Mouse (Mus musculus) heart, embryonic 11.5 days (tissue): ENCODE measurements around the gene Adcy5. TPM values are rescaled to one million over a fixed set of nuclear protein-coding genes. Genes with fewer than 3 reads are reported as not detected.

Experiments
- ATAC-seq: fragments of 200-750 bp; cut with Nextera tagmentation; replicated peaks from 2 replicates; pipeline ENCODE4 v1.8.0; 2017; ENCODE audit warnings: moderate library complexity; ENCODE audit not compliant: insufficient number of reproducible peaks, low FRiP score, low TSS enrichment
- H3K27ac ChIP-seq: fragments of 300-500 bp; sonication (generic); 2 replicates; pipeline ENCODE4 v1.5.1; 2014; ENCODE audit warnings: mild to moderate bottlenecking, low read depth, low read length
- H3K27me3 ChIP-seq: fragments of 300-500 bp; sonication (generic); 2 replicates; pipeline ENCODE4 v1.6.1; 2014; ENCODE audit warnings: mild to moderate bottlenecking, low read length, mixed read lengths; ENCODE audit not compliant: control insufficient read depth, insufficient read depth
- H3K36me3 ChIP-seq: fragments of 300-500 bp; sonication (generic); 2 replicates; pipeline ENCODE4 v1.6.1; 2014; ENCODE audit warnings: mild to moderate bottlenecking, low read length, moderate library complexity, mixed read lengths; ENCODE audit not compliant: control insufficient read depth, insufficient read depth
- H3K4me1 ChIP-seq: fragments of 300-500 bp; sonication (generic); 2 replicates; pipeline ENCODE4 v1.6.1; 2014; ENCODE audit warnings: low read length; ENCODE audit not compliant: control insufficient read depth, insufficient read depth
- H3K4me2 ChIP-seq: fragments of 300-500 bp; sonication (generic); 2 replicates; pipeline ENCODE4 v1.6.1; 2014; ENCODE audit warnings: mild to moderate bottlenecking, moderate library complexity
- H3K4me3 ChIP-seq: fragments of 300-500 bp; sonication (generic); 2 replicates; pipeline ENCODE4 v1.5.1; 2014; ENCODE audit warnings: low read depth, low read length
- H3K9ac ChIP-seq: fragments of 300-500 bp; sonication (generic); 2 replicates; pipeline ENCODE4 v1.6.1; 2014; ENCODE audit warnings: mild to moderate bottlenecking, low read depth, low read length, moderate library complexity
- H3K9me3 ChIP-seq: fragments of 300-500 bp; sonication (generic); replicated peaks from 2 replicates; pipeline ENCODE4 v1.6.1; 2016; ENCODE audit warnings: low read length; ENCODE audit not compliant: control insufficient read depth
- WGBS: fragments of 180-500 bp; shearing (Covaris S2); extraction: QIAGEN DNeasy Blood & Tissue Kit; methylation state at CpG from one replicate; pipeline ENCODE4 v1.1.7; 2014; ENCODE audit not compliant: insufficient replicate concordance; 5-methylcytosine and 5-hydroxymethylcytosine counted together
- polyA plus RNA-seq: library from polyadenylated mRNA; unstranded; fragments of >200 nt; fragmentation: Nextera tagmentation; extraction: Ambion mirVana; gene quantifications from 2 replicates; pipeline ENCODE4 v1.2.1, GENCODE M21; 2014

Gene Adcy5
- polyA plus RNA-seq, 1 experiment from 2014 or later = 5.6 TPM

- Histone ChIP-seq H3K4me3 (no peak overlapping the region), H3K9me3 (no peaks in the 10 kb centered on the region), H3K27ac (no peak overlapping the region), H3K9ac (no peak overlapping the region), H3K36me3 (no peaks in the 10 kb centered on the region), H3K4me2 (no peak overlapping the region), H3K27me3 (peaks cover 2% of the 10 kb centered on the region; the same call in 1 of the 2 replicates), H3K4me1 (peaks cover 4% of the 10 kb centered on the region; the same call in 1 of the 2 replicates)
- ATAC-seq = no peak
- WGBS = 56% methylated on average over 4 of the region's 4 CpGs
These were observed 117.7 kb downstream of the Adcy5 start for GRCm38 (mm10) chr16:35272417-35272816.

GRCm38 (mm10) chr16:35278166-35278565 lies 123.5 kb downstream of the Adcy5 start:
- WGBS = 78% methylated on average over 6 of the region's 6 CpGs
- no peaks in the 10 kb centered on the region for H3K4me1 ChIP-seq
- no peak overlapping the region; the same call in 1 of the 2 replicates for H3K9ac ChIP-seq
- H3K27ac ChIP-seq = no peak overlapping the region
- H3K9me3 ChIP-seq = no peaks in the 10 kb centered on the region
- ATAC-seq = no peak
- H3K36me3 ChIP-seq = no peaks in the 10 kb centered on the region
- H3K4me3 ChIP-seq = no peak overlapping the region
- no peak overlapping the region for H3K4me2 ChIP-seq
- peaks cover 5% of the 10 kb centered on the region; the same call in 1 of the 2 replicates for H3K27me3 ChIP-seq

GRCm38 (mm10) chr16:35282456-35282855 lies 127.8 kb downstream of the Adcy5 start:
- no peak overlapping the region for H3K4me3 ChIP-seq
- H3K27me3 ChIP-seq = peaks cover 2% of the 10 kb centered on the region; the same call in 1 of the 2 replicates
- no peaks in the 10 kb centered on the region for H3K9me3 ChIP-seq
- ATAC-seq = no peak
- no peak overlapping the region for H3K9ac ChIP-seq
- no peak overlapping the region for H3K4me2 ChIP-seq
- no peaks in the 10 kb centered on the region; the same call in 1 of the 2 replicates for H3K36me3 ChIP-seq
- WGBS = 82% methylated on average over 2 of the region's 2 CpGs
- H3K27ac ChIP-seq = no peak overlapping the region
- H3K4me1 ChIP-seq = no peaks in the 10 kb centered on the region

- H3K27me3 ChIP-seq = no peaks in the 10 kb centered on the region
- H3K9ac ChIP-seq = no peak overlapping the region
- no peak for ATAC-seq
- H3K4me2 ChIP-seq = no peak overlapping the region
- no peak overlapping the region for H3K4me3 ChIP-seq
- WGBS = 78% methylated on average over 9 of the region's 9 CpGs
- no peaks in the 10 kb centered on the region; the same call in 1 of the 2 replicates for H3K36me3 ChIP-seq
- no peak overlapping the region for H3K27ac ChIP-seq
- H3K9me3 ChIP-seq = no peaks in the 10 kb centered on the region
- no peaks in the 10 kb centered on the region for H3K4me1 ChIP-seq
These were observed 131.1 kb downstream of the Adcy5 start for GRCm38 (mm10) chr16:35285821-35286220.

- no peaks in the 10 kb centered on the region for H3K27me3 ChIP-seq
- H3K4me1 ChIP-seq = no peaks in the 10 kb centered on the region
- ATAC-seq = no peak
- no peak overlapping the region for H3K27ac ChIP-seq
- no peak overlapping the region for H3K4me2 ChIP-seq
- H3K9ac ChIP-seq = no peak overlapping the region
- H3K36me3 ChIP-seq = no peaks in the 10 kb centered on the region; the same call in 1 of the 2 replicates
- H3K9me3 ChIP-seq = no peaks in the 10 kb centered on the region
- 78% methylated on average over 5 of the region's 5 CpGs for WGBS
- no peak overlapping the region for H3K4me3 ChIP-seq
These were observed 132.6 kb downstream of the Adcy5 start for GRCm38 (mm10) chr16:35287244-35287643.

DNA sequence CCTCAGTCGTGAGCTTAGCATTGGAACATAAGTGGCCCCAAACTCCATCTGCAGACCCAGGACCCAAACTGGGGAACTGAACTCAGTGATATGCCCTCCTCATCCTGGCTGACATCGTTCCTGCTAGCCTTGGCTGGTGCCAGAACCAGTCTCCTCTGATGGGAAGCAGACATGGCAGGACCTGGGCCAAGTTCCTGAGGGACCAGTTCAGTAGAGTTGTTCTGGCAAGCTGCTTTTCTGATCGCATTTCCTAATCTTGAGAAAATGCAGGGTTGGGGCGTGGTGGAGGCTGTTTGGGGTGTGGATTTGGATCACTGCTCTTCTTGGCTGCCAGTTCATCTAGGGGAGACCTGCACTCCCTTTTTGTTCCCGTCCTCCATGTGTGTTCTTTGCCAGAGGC lies 143.1 kb downstream of the Adcy5 start:
- Histone ChIP-seq H3K27me3 (no peaks in the 10 kb centered on the region), H3K9me3 (no peaks in the 10 kb centered on the region), H3K4me1 (no peaks in the 10 kb centered on the region), H3K4me3 (no peak overlapping the region), H3K9ac (no peak overlapping the region), H3K4me2 (no peak overlapping the region), H3K36me3 (0 out of 2 replicates have a peak, but pooled peaks cover 7% of the 10 kb centered on the region), H3K27ac (no peak overlapping the region)
- WGBS = 70% methylated on average over 5 of the region's 5 CpGs
- no peak for ATAC-seq

GRCm38 (mm10) chr16:35300156-35300555 lies 145.5 kb downstream of the Adcy5 start:
- H3K36me3 ChIP-seq = peaks cover 7% of the 10 kb centered on the region; the same call in 1 of the 2 replicates
- no peak overlapping the region for H3K4me2 ChIP-seq
- no peak overlapping the region for H3K9ac ChIP-seq
- H3K27me3 ChIP-seq = no peaks in the 10 kb centered on the region
- H3K4me3 ChIP-seq = no peak overlapping the region
- H3K27ac ChIP-seq = no peak overlapping the region
- WGBS = 88% methylated on average over 6 of the region's 6 CpGs
- H3K9me3 ChIP-seq = no peaks in the 10 kb centered on the region
- no peak for ATAC-seq
- H3K4me1 ChIP-seq = no peaks in the 10 kb centered on the region

DNA sequence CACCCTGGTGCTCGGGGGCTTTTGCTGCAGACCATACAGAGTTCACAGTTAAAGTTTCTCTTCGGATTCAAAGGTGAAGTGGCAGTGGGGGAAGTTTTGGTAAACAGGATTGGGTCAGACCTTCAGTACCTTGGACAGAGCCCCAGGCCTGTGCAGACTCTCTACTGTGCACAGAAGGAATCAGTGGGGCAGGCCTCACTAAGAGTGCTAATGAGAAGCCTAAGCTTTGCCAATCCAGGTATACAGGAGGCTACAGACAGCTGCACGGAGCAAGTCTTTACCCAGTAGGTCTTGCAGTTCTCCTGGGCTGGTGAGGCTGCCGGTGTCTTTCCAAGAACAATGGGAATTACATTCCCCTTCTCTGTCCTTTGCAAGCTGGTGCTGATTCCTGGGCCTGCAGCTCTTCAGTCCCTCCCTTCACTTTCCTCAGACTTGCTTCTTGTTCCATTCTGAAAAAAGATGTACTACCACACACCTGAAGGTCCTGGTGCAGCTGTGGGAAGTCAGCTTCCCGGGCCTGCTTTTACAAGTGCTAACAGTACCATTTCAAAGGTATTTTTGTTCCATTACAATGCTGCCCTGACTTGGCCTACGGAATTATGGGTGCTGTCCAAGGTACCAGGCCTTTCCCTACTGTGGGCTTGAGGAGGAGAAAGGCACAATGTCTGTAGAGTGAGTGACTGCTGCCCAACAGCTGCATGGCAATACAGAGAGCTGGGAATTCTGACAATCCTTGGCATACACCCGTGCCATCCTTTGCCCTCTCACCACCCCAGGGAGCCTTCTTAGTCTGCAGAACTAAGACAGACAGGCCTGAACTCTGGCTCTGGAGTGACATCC lies 148.0 kb downstream of the Adcy5 start:
- Histone ChIP-seq H3K4me1 (no peaks in the 10 kb centered on the region), H3K4me3 (no peak overlapping the region), H3K4me2 (no peak overlapping the region), H3K36me3 (peaks cover 7% of the 10 kb centered on the region; the same call in 1 of the 2 replicates), H3K9me3 (no peaks in the 10 kb centered on the region), H3K27ac (no peak overlapping the region), H3K9ac (no peak overlapping the region), H3K27me3 (no peaks in the 10 kb centered on the region)
- 47% methylated on average over 7 of the region's 7 CpGs for WGBS
- ATAC-seq = no peak
